Mouse (Mus musculus): ENCODE measurements at regions not wholly inside any gene's neighbourhood (a gene's known extent, or its start where the extent isn't known, plus 50 kb on each side); places are given as distances from the start of the nearest gene placed in this dataset.

DNA sequence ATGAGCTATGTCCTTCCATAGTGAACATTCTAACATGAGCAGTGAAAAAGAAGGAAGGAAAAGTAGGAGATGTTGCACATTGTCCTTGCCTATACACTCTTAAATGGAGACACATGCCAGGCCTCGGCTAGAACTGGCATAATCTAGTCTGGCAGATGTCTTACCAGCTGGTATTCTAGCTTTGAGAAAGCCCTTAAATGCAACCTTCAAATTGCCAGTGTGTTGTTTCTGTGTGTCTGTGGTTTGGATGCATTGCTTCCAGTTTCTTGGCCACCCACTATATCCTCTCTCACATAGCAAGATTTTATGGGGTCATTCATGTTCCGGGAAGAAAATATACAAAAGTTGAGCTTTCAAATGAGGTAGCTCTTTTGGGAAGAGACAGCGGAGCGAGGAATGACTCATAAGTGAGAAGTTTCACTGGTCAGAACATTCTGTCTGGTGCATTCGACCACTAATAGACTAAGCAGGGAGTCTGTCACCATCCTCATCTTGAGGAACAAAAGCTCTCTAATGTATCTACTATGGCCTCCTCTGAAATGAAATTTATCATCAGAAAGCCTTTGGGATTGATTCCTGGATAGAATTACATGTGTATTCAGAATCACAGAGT lies 91.0 kb upstream of the Acsl4 start:
- H3K36me3 ChIP-seq (replicated peaks): no peaks in the 10 kb centered on the region
- H3K27me3 ChIP-seq (ENCODE audit: insufficient read depth, low read length): 0 out of 2 replicates have a peak, but pooled peaks cover 11% of the 10 kb centered on the region
- 0 out of 2 replicates have a peak, but pooled peaks cover 3% of the 10 kb centered on the region for H3K4me1 ChIP-seq (ENCODE audit: insufficient read depth, low read depth, low read length)
- H3K9me3 ChIP-seq (replicated peaks): no peaks in the 10 kb centered on the region
- ATAC-seq (ENCODE audit: extremely low read depth, insufficient number of reproducible peaks, low FRiP score, poor library complexity, severe bottlenecking): no peak
- TF ChIP-seq GATA2 (IDR thresholded peaks at IDR 0.05; ENCODE audit: borderline replicate concordance, low read depth, low read length) (no peak), POLR2AphosphoS5 (IDR thresholded peaks at IDR 0.05; ENCODE audit: insufficient replicate concordance, low read depth, low read length) (no peak), CTCF (IDR thresholded peaks at IDR 0.05; ENCODE audit: low read depth, low read length) (no peak), TAL1 (conservative IDR thresholded peaks at IDR 0.05; ENCODE audit: low read depth, low read length) (no peak), GATA1 (IDR thresholded peaks at IDR 0.05; ENCODE audit: borderline replicate concordance, low read length) (no peak)
- DNase-seq (ENCODE audit: low spot score): no peak
- no peak overlapping the region for H3K4me3 ChIP-seq (ENCODE audit: low read depth, low read length)

DNA sequence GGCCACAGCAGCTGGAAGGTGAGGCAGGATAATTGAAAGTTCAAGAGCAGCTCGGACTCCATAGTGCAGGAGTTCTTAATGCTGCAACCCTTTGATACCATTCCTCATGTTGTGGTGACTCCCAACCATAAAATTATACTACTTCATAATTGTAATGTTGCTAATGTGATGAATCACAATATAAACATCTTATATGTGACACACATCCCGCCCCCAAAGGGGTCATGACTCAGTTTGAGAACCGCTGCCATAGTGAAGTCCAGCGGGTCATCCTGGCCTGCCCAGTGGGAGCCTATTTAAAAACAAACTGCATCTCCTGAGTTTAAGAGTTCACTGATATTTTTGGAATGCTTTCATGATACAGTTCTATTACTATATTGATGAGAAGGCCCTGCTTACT lies 97.7 kb upstream of the Acsl4 start:
- no peak for ATAC-seq (ENCODE audit: extremely low read depth, insufficient number of reproducible peaks, low FRiP score, poor library complexity, severe bottlenecking)
- no peaks in the 10 kb centered on the region for H3K9me3 ChIP-seq (replicated peaks)
- 0 out of 2 replicates have a peak, but pooled peaks cover 3% of the 10 kb centered on the region for H3K4me1 ChIP-seq (ENCODE audit: insufficient read depth, low read depth, low read length)
- DNase-seq (ENCODE audit: low spot score): no peak
- H3K27me3 ChIP-seq (ENCODE audit: insufficient read depth, low read length): 0 out of 2 replicates have a peak, but pooled peaks cover 11% of the 10 kb centered on the region
- no peak overlapping the region for H3K4me3 ChIP-seq (ENCODE audit: low read depth, low read length)
- TF ChIP-seq CTCF (IDR thresholded peaks at IDR 0.05; ENCODE audit: low read depth, low read length) (no peak), POLR2AphosphoS5 (IDR thresholded peaks at IDR 0.05; ENCODE audit: insufficient replicate concordance, low read depth, low read length) (no peak), TAL1 (conservative IDR thresholded peaks at IDR 0.05; ENCODE audit: low read depth, low read length) (no peak)
- no peaks in the 10 kb centered on the region for H3K36me3 ChIP-seq (replicated peaks)

DNA sequence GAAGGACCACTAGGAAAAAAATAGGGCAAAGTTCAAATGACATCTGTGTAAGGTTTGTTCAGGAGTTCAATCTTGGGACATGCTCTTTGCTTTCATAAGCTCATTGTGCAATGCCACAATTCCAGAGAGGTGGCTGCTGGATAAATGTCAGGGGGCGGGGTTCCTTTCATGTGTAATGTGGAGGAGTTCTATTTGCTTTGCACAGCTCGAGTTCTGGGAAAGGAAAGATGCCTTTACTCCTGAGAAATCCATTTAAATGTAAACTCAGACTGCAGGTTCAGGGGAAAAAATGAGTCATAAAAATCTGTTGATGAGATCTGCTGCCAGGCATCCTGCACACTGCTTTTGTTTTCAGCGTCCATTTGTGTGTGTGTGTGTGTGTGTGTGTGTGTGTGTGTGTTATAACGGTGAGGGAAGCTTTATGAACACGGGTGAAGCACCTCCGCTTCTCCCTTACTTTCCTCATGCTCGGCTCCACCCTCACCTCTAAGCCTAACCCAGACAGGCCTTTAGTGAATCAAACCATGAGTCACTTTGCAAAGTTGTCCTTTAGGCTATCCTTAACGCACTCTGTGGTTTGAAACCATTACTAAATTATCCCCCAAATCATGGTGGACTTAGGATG lies 99.9 kb upstream of the Acsl4 start:
- ATAC-seq (ENCODE audit: extremely low read depth, insufficient number of reproducible peaks, low FRiP score, poor library complexity, severe bottlenecking): no peak
- Histone ChIP-seq H3K4me1 (ENCODE audit: insufficient read depth, low read depth, low read length) (no peaks in the 10 kb centered on the region), H3K9me3 (replicated peaks) (no peaks in the 10 kb centered on the region), H3K4me3 (ENCODE audit: low read depth, low read length) (no peak overlapping the region), H3K36me3 (replicated peaks) (no peaks in the 10 kb centered on the region), H3K27me3 (ENCODE audit: insufficient read depth, low read length) (no peaks in the 10 kb centered on the region)
- no peak for DNase-seq (ENCODE audit: low spot score)
- TF ChIP-seq GATA1 (IDR thresholded peaks at IDR 0.05; ENCODE audit: borderline replicate concordance, low read length) (no peak), GATA2 (IDR thresholded peaks at IDR 0.05; ENCODE audit: borderline replicate concordance, low read depth, low read length) (no peak), TAL1 (conservative IDR thresholded peaks at IDR 0.05; ENCODE audit: low read depth, low read length) (no peak), POLR2AphosphoS5 (IDR thresholded peaks at IDR 0.05; ENCODE audit: insufficient replicate concordance, low read depth, low read length) (no peak), CTCF (IDR thresholded peaks at IDR 0.05; ENCODE audit: low read depth, low read length) (no peak)

DNA sequence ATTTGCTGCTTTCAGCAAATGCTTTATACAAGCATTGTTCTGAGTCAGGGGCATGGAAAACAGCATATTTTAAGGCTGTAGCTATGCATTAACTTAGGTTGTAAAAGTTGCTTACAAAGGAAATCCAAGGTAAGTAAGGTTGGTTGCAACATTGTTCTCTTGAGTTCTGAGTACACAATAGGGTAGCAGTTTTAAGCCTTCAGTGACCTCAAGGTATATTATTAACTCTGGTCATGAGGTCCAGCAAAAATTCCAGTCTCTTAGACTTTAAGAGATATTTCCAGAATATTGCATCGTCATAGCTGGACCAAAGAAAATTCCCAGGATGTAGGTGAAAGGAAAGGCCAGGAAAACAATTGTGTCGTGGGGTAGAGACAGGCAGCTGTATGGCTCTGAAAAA lies 110.8 kb upstream of the Acsl4 start:
- TF ChIP-seq GATA1 (IDR thresholded peaks at IDR 0.05; ENCODE audit: borderline replicate concordance, low read length): no peak
- no peak for TF ChIP-seq POLR2AphosphoS5 (IDR thresholded peaks at IDR 0.05; ENCODE audit: insufficient replicate concordance, low read depth, low read length)
- no peak for TF ChIP-seq CTCF (IDR thresholded peaks at IDR 0.05; ENCODE audit: low read depth, low read length)
- no peak for TF ChIP-seq TAL1 (conservative IDR thresholded peaks at IDR 0.05; ENCODE audit: low read depth, low read length)
- TF ChIP-seq GATA2 (IDR thresholded peaks at IDR 0.05; ENCODE audit: borderline replicate concordance, low read depth, low read length): no peak
- no peak for DNase-seq (ENCODE audit: low spot score)
- no peak for ATAC-seq (ENCODE audit: extremely low read depth, insufficient number of reproducible peaks, low FRiP score, poor library complexity, severe bottlenecking)
- Histone ChIP-seq H3K27me3 (ENCODE audit: insufficient read depth, low read length) (no peaks in the 10 kb centered on the region), H3K4me1 (ENCODE audit: insufficient read depth, low read depth, low read length) (peaks cover 11% of the 10 kb centered on the region), H3K36me3 (replicated peaks) (no peaks in the 10 kb centered on the region), H3K4me3 (ENCODE audit: low read depth, low read length) (no peak overlapping the region), H3K9me3 (replicated peaks) (no peaks in the 10 kb centered on the region)

DNA sequence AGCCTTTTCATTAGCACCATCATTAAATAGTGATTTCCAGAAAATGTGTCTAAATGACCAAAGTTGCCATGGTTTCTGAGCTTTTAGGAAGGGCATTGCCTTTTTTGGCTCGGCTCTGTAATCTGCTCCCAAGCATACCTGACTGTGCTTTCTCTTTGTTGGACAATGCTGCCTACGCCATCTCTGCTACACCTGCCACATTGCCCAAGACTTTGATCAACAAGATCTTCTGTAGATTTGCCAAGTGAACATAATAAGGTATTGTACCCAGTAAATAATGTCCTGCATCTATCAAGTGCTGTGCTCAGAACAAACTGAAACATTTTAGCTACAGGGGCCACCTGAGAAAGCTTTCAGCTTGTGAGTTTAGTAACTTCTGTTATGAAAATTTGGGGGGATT lies 114.6 kb upstream of the Acsl4 start:
- Histone ChIP-seq H3K36me3 (replicated peaks) (no peaks in the 10 kb centered on the region), H3K4me1 (ENCODE audit: insufficient read depth, low read depth, low read length) (peaks cover 20% of the 10 kb centered on the region), H3K9me3 (replicated peaks) (no peaks in the 10 kb centered on the region), H3K27me3 (ENCODE audit: insufficient read depth, low read length) (no peaks in the 10 kb centered on the region), H3K4me3 (ENCODE audit: low read depth, low read length) (no peak overlapping the region)
- ATAC-seq (ENCODE audit: extremely low read depth, insufficient number of reproducible peaks, low FRiP score, poor library complexity, severe bottlenecking) (no peak), DNase-seq (ENCODE audit: low spot score) (no peak)
- TF ChIP-seq GATA2 (IDR thresholded peaks at IDR 0.05; ENCODE audit: borderline replicate concordance, low read depth, low read length): no peak

DNA sequence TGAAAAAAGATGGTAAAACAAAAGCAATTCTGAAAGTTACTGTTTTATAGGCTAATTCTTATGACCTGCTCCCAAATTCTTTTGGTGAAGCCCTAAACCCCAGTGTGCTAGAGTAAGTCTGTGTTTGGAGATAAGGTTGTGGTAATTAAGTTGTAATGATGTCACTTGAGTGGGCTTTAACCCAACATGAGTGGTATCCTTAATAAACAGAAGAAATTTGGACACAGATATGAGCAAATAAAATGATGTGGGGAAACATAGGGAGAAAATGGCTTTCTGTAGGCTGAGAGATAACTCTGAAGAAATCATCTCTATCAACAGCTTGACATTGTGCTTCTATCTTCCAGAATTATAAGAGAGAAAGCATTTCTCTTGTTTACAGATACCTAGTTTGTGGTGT lies 117.1 kb upstream of the Acsl4 start:
- Histone ChIP-seq H3K27me3 (ENCODE audit: insufficient read depth, low read length) (no peaks in the 10 kb centered on the region), H3K4me1 (ENCODE audit: insufficient read depth, low read depth, low read length) (peaks cover 20% of the 10 kb centered on the region), H3K36me3 (replicated peaks) (no peaks in the 10 kb centered on the region), H3K9me3 (replicated peaks) (no peaks in the 10 kb centered on the region), H3K4me3 (ENCODE audit: low read depth, low read length) (no peak overlapping the region)
- TF ChIP-seq CTCF (IDR thresholded peaks at IDR 0.05; ENCODE audit: low read depth, low read length): no peak
- peak; percentile 73 for TF ChIP-seq TAL1 (conservative IDR thresholded peaks at IDR 0.05; ENCODE audit: low read depth, low read length)
- ATAC-seq (ENCODE audit: extremely low read depth, insufficient number of reproducible peaks, low FRiP score, poor library complexity, severe bottlenecking) (peak; percentile 82), DNase-seq (ENCODE audit: low spot score) (peak; percentile 4)
